Mouse (Mus musculus): ENCODE results near the gene Rpa1.

The Rpa1 gene

GRCm38 (mm10) chr11:75319246-75319645, 28.9 kb downstream of the Rpa1 start:
- WGBS: 75% methylated on average over 5 of the region's 5 CpGs

GRCm38 (mm10) chr11:75318351-75319221, 29.5 kb downstream of the Rpa1 start:
- WGBS: 69% methylated on average over 14 of the region's 14 CpGs

- WGBS: 58% methylated on average over 8 of the region's 8 CpGs
Measured at GRCm38 (mm10) chr11:75313834-75314233, 34.3 kb downstream of the Rpa1 start.

DNA sequence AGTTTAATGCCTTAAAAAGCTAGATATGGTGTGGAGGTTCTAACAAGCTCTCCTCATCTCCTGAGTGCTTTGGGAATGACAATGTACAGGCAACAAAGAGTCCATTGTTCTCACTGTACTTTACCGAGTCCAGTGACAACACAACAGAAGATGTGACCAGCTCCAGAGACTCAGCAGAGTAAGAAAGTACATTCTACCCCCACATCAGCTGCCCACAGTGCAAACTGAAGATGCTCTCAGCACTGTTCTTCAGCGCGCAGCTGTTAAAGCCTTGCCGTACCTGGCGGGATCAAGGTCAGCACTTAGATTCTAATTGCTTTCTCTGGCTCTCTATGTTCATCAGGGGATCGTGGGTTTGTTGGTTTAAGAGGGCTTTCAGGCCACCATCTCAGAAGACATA, 36.4 kb downstream of the Rpa1 start:
- WGBS: 68% methylated on average over 6 of the region's 6 CpGs

DNA sequence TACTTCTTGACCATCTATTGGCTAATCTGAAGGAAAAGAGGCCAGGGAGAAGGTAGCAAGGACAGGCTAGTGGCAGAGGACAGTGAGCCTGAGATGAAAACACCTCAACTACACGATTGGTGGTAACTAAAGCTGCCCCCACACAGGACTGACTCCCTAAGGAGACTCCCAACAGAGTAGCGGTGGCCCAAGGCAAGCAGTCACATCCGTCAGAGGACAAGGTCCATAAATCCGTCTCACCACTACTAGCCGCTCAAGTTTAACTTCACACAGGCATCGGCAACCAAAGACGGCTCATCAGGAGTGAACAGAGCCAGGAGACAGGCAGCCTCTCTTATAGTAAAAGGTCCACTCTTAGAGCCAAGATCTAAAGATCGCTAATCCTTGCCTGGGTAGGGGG, 37.3 kb downstream of the Rpa1 start:
- WGBS: 95% methylated on average over 8 of the region's 8 CpGs

DNA sequence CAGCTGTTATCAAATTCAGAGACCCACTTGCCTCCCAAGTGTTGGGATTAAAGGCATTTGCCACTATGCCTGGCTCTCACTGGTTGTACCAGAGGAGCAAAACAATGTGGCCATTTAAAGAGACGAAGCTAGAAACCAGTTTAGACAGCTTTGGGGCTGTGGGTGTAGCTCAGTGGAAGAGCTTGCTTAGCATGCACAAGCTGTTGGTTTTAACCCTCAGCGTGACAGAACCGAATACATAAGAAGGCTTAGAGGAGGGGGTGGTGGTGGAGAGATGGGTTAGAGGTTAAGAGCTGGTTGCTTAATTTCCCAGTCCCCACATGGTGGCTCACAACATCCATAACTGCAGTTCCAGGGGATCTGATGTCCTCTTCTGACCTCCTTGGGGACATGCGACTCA, 39.5 kb downstream of the Rpa1 start:
- 38% methylated on average over 4 of the region's 4 CpGs for WGBS

- 86% methylated on average over 9 of the region's 9 CpGs for WGBS
Measured at GRCm38 (mm10) chr11:75304797-75305196, 43.3 kb downstream of the Rpa1 start.

GRCm38 (mm10) chr11:75300954-75301353, 47.2 kb downstream of the Rpa1 start:
- WGBS: 75% methylated on average over 9 of the region's 9 CpGs

DNA sequence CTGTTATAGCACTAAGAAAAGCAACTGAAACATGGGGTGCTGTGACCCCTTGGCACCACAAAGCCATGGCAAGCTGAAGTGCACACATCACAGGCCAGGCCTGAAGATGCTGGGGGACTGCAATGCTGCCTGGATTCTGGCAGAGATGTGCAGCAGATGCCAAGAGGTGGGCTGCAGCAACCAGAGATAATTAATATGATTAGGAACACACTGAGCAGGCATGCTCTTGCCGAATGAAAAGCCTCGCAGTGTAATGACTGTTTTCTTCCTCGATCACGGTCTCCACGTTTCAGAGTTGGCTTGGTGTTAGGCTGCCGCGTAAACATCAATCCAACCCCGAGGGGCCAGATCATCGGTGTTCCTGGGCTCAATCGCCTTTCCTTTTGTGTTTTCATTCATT, 48.3 kb downstream of the Rpa1 start:
- 70% methylated on average over 10 of the region's 10 CpGs for WGBS

DNA sequence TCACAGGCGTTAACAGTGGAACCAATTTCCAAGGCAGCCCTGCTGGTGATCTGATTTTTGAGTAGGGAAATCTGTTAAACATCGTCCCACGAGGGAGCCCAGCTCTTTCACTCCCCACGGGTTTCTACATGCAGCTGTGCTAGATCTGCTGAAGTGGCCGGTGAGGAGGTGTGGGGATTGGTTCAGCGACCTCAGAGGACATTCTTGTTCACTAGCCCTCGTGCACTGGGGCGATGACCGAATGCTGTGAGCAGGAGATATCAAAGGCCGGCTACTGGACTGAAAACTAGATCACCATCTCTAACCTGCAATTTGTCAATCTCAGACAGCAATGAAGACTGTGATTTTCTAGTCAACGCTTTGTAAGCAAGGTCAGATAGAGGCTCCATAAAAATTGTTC, 49.6 kb downstream of the Rpa1 start:
- 63% methylated on average over 11 of the region's 11 CpGs for WGBS

- WGBS: 78% methylated on average over 9 of the region's 9 CpGs
Measured at GRCm38 (mm10) chr11:75297631-75298030, 50.5 kb downstream of the Rpa1 start.

DNA sequence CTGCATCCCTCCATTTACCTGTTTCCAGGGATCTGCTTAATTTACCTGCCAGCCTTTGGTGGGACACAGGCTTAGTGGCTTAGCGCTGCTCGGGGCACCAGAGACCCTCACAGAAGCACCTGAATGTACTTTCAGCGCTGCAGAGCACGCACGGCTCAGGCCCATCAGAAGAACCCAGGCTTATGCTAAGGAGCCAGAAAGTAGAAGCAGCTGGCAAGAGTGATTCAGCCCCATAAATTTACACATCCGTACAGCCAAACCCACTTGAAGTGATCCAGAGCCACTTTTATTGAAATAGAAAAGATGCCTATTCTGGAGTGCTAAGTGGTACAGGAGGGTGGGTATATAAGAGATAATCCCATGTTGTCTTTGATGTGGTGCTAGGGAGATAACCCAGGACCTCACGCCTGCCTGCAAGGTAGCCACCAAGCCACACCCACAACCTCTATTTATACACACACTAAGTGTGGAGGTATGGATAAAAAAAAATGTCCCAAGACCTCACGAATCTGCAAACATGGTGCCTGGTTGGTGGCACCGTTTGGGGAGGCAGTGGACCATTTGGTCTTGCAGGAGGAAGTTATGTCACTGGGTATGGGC, 51.6 kb downstream of the Rpa1 start:
- WGBS: 64% methylated on average over 9 of the region's 9 CpGs

GRCm38 (mm10) chr11:75295534-75295933, 52.6 kb downstream of the Rpa1 start:
- 87% methylated on average over 4 of the region's 5 CpGs for WGBS

DNA sequence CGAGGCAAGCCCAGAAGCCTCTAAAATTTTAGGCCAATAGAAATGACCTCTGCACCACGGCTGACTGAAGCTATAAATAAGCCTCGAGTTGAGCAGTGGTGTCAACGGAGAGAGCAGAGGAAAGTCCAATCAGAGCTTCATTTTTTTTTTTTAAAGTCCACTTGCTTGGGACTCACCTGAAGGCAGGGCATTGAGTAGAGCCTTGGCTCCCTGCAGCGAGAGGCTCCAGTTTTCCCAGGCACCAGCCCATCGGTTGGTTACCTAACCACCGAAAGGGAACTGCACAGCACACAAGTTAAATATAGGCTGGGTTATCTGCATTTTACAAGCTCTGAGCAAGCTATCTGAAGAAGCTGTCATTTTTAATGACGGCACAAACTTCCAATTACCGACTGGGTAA, 53.3 kb downstream of the Rpa1 start:
- whole genome bisulfite sequencing: 46% methylated on average over 9 of the region's 9 CpGs

- 43% methylated on average over 21 of the region's 21 CpGs for WGBS
Measured at GRCm38 (mm10) chr11:75293852-75294361, 54.2 kb downstream of the Rpa1 start.

GRCm38 (mm10) chr11:75292281-75292680, 55.8 kb downstream of the Rpa1 start:
- 60% methylated on average over 7 of the region's 7 CpGs for WGBS

DNA sequence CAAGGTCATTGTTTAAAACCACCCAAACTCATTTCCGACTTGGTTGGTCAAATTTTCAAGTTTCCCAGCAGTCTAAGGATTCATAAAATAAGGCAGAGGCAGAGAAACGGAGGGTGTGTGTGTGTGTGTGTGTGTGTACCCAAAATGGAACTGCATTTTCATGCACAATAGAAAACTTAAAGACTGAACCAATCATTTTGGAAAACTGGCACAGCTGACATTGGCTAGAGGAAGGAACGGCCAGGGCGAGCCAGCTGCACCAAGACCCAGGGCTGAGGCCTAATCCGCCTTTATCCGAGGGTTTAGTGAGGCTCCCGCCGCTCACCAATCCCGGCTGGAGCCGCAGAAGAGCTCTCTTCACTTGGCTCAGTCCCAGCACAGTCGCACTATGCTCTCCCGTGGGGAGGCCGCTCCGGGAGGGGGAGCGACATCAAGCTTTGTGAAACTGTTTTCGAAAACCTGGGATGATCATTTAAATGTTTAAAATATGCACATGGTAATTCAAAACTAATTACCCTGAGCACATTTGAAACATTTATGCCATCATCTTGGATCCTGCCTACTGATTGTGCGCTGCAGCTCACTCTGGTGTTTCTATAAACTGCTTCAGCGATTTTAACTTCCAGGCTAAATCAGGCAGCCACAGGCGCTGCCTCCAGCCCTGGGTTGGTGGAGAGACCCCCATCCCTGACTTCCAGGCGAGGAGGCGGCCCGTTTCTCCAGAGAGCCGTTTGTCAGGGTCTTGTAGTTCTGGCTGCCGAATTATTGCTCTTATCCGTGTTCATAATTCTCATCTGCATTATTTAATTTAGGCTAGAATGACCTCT, 56.5 kb downstream of the Rpa1 start:
- WGBS: 22% methylated on average over 25 of the region's 25 CpGs

DNA sequence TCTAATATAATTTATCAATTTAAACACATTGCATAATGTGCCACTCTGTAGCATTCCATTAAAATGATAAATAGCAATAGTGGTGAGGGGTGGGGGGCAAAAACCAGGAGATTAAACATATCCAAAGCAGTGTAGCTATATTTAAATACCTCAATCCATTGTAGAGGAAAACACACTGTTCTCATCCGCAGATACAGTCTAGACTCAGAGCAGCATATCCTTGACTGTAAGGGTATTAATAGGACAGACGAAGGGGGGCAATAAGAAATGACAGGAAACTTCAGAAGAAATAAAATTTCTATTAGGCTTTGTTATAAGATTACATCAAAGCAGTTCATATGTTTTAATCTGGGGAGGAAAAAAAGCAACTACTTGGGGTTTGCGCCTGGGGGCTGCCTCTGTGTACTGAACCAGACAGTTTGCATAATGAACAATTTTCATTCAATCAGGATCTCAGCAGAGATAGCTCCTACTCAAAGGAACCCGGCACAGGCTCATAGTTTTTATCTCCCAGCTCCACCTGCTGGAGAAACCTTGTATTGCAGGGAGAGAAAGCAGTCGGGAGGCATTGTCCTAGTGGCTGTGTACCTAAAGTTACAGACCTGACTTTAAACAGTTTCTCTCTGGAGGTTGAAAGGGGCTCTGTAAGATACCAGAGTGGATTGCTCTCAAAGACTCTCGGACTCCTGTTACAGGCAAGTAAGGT, 57.4 kb downstream of the Rpa1 start:
- 10% methylated on average over 6 of the region's 6 CpGs for WGBS

DNA sequence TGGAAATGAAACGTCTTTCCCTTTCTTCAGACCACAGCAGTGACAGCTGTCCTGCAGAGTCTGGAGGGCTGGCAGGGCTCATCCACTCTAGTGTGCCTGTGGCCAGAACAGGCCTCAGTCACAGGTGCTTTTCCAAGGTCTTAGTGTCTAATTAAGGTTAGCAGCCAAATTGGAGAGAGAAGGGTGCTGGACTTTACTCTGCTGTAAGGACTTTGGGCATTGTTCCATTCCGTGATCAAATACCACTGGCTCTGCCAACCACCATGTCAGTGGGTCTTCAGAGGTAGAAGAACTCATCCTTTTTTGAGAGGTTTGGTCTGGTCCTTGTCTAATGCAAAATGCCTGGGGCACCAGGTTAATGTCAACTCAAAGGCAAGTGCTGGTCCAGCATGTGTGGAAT, 59.0 kb downstream of the Rpa1 start:
- WGBS: 69% methylated on average over 2 of the region's 2 CpGs

- 81% methylated on average over 8 of the region's 8 CpGs for WGBS
Measured at GRCm38 (mm10) chr11:75288517-75288916, 59.6 kb downstream of the Rpa1 start.

DNA sequence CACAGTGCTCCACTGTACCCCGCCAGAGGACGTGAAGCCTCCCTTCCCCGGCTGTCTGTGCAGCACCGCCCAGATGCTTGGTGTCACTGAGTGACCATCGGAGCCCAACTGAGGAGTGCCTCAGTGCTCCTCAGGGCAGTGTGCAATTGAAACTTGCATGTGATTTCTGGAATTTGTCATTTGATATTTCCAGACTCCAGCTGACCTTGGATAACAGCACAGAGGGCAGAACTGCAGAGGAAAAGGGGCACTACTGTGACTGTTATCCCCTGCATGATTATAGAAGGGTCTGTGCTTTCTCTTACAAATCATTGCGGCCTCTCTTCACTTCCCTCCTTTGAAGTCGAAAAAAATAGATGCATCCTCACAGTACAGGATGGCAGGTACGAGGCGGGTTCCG, 60.2 kb downstream of the Rpa1 start:
- WGBS: 85% methylated on average over 10 of the region's 10 CpGs

DNA sequence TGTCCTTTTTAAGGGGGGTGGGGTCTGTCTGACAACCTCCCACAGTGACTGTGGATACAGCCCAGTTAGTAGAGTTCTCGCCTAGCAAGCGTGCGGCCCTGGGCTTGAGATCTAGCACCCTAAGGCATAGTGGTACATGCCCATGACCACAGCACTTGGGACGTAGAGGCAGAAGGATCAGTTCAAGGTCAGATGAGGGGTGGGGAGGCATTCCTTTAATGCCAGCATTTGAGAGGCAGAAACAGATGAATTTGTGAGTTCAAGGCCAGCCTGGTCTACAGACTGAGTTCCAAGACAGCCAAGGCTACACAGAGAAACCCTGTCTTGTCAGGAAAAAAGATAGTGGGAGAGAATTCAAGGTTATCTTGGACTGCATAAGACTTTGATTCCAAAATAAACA, 61.3 kb downstream of the Rpa1 start:
- 88% methylated on average over 4 of the region's 4 CpGs for WGBS

All from cerebral cortex, adult 2 months (tissue).